Comparison of ENCODE assay signal across 12 mouse cellular contexts in the genomic region with DNA sequence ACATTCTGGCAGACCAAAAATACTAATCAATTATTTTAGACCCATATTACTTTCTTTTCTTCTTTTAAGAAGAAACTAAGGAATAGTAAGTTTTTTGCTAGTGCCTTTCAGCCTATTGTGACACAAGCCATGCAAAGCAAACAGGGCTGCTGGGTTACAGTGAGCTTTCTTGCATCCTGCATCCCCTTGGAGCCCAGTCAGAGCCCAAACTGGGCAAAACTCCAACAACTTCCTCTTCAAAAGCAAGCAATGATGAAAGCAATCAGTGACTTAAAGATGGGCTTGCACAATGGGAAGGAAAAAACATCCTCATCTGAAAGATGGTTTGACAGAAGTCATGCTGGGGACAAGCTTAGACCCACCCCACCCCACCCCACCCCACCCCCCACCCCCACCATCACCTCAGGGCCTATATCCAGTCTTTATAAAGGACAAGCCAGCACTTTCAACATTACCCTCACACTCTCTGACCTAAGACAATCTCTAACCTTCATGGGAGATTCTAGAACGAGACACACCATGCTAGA. TPM values are rescaled to one million over a fixed set of nuclear protein-coding genes. Genes with fewer than 3 reads are reported as not detected.
DNase-seq lines count a peak whose midpoint lies in the region; ATAC-seq lines count a peak whose summit lies in the region.
"Had no signal": no experiment of that assay in that cellular context is flagged by ENCODE, and none has a peak within 500 bp of the region (broad histone marks: within the 10 kb centered on the region; RNA-seq: fewer than 3 reads in every experiment).

No protein-coding gene starts in this region.

- H3K9ac ChIP-seq in midbrain, embryonic 11.5 days (ENCODE audit: low read length): no peak overlapping the region
- no peak overlapping the region for H3K9ac ChIP-seq in midbrain, embryonic 13.5 days (replicated peaks)
- no peak overlapping the region for H3K9ac ChIP-seq in intestine, embryonic 15.5 days
- H3K9ac ChIP-seq: embryonic facial prominence, embryonic 15.5 days; neural tube, embryonic 12.5 days had no signal

- H3K9me3 ChIP-seq in midbrain, embryonic 11.5 days (ENCODE audit: control insufficient read depth, low read length): no peaks in the 10 kb centered on the region
- no peaks in the 10 kb centered on the region for H3K9me3 ChIP-seq in midbrain, embryonic 13.5 days
- H3K9me3 ChIP-seq in intestine, embryonic 15.5 days: no peaks in the 10 kb centered on the region
- H3K9me3 ChIP-seq: embryonic facial prominence, embryonic 15.5 days; neural tube, embryonic 12.5 days had no signal

- H3K27me3 ChIP-seq in midbrain, embryonic 11.5 days (ENCODE audit: control insufficient read depth, insufficient read depth, low read length): no peaks in the 10 kb centered on the region
- no peaks in the 10 kb centered on the region for H3K27me3 ChIP-seq in midbrain, embryonic 13.5 days
- no peaks in the 10 kb centered on the region for H3K27me3 ChIP-seq in intestine, embryonic 15.5 days (replicated peaks)
- H3K27me3 ChIP-seq: CH12.LX; embryonic facial prominence, embryonic 15.5 days; neural tube, embryonic 12.5 days had no signal

- no peaks in the 10 kb centered on the region for H3K4me1 ChIP-seq in midbrain, embryonic 11.5 days (ENCODE audit: control insufficient read depth, insufficient read depth, low read length)
- H3K4me1 ChIP-seq in midbrain, embryonic 13.5 days (replicated peaks): 0 out of 2 replicates have a peak, but pooled peaks cover 9% of the 10 kb centered on the region
- H3K4me1 ChIP-seq in intestine, embryonic 15.5 days (replicated peaks): no peaks in the 10 kb centered on the region
- H3K4me1 ChIP-seq: embryonic facial prominence, embryonic 15.5 days; neural tube, embryonic 12.5 days had no signal

- H3K4me3 ChIP-seq in midbrain, embryonic 11.5 days (ENCODE audit: low read depth, low read length): no peak overlapping the region
- H3K4me3 ChIP-seq in midbrain, embryonic 13.5 days (replicated peaks): no peak overlapping the region
- H3K4me3 ChIP-seq in intestine, embryonic 15.5 days (replicated peaks): no peak overlapping the region
- H3K4me3 ChIP-seq: embryonic facial prominence, embryonic 15.5 days; neural tube, embryonic 12.5 days had no signal

- H3K27ac ChIP-seq in midbrain, embryonic 11.5 days (ENCODE audit: low read depth, low read length): no peak overlapping the region
- no peak overlapping the region for H3K27ac ChIP-seq in midbrain, embryonic 13.5 days
- no peak overlapping the region for H3K27ac ChIP-seq in intestine, embryonic 15.5 days
- H3K27ac ChIP-seq: embryonic facial prominence, embryonic 15.5 days; neural tube, embryonic 12.5 days had no signal

- ATAC-seq in midbrain, embryonic 11.5 days (ENCODE audit: low FRiP score): no peak
- ATAC-seq in midbrain, embryonic 13.5 days: no peak
- no peak for ATAC-seq in intestine, embryonic 15.5 days

- 91% methylated on average over 1 of the region's 1 CpGs for WGBS in midbrain, embryonic 11.5 days
- 81% methylated on average over 1 of the region's 1 CpGs for WGBS in midbrain, embryonic 13.5 days
- 89% methylated on average over 1 of the region's 1 CpGs for WGBS in intestine, embryonic 15.5 days

- intact Hi-C loops in heart, postnatal 25 days (cut with DNase I): loop anchor here (5.0 kb wide), 1 partner anchor 61 kb away; a partner anchor contains a TSS
- intact Hi-C loops in heart, postnatal 36 days (cut with DNase I): loop anchor here (5.0 kb wide), 1 partner anchor 61 kb away; a partner anchor contains a TSS

- DNase-seq in heart, adult 11 months: peak; percentile 93
- DNase-seq in heart, postnatal 25 days (ENCODE audit: low spot score): no peak
- peak; percentile 44 for DNase-seq in midbrain, embryonic 11.5 days (ENCODE audit: low spot score, missing footprints)
- DNase-seq in heart, postnatal 36 days: peak; percentile 11 to 18
- peak; percentile 11 for DNase-seq in skeletal muscle tissue, adult 2 months (ENCODE audit: low read depth, low spot score)
- no peak for DNase-seq in frontal cortex, postnatal 14 days (ENCODE audit: low spot score in 2 of 2)
- DNase-seq: gastrocnemius, postnatal 10 days had no signal

- no peaks in the 10 kb centered on the region for H3K36me3 ChIP-seq in midbrain, embryonic 11.5 days (ENCODE audit: control insufficient read depth, insufficient read depth, low read length)
- H3K36me3 ChIP-seq in midbrain, embryonic 13.5 days: peaks cover 26% of the 10 kb centered on the region
- no peaks in the 10 kb centered on the region for H3K36me3 ChIP-seq in intestine, embryonic 15.5 days

- no peak overlapping the region for H3K4me2 ChIP-seq in midbrain, embryonic 11.5 days
- H3K4me2 ChIP-seq in midbrain, embryonic 13.5 days (replicated peaks): no peak overlapping the region
- no peak overlapping the region for H3K4me2 ChIP-seq in intestine, embryonic 15.5 days (replicated peaks)
- H3K4me2 ChIP-seq: embryonic facial prominence, embryonic 15.5 days; neural tube, embryonic 12.5 days had no signal

RNA-seq across cellular contexts. Expression of a gene that starts 13.3 kb away (rescaled TPM):
- not detected for total RNA-seq in heart, postnatal 25 days (2021)
- polyA plus RNA-seq in midbrain, embryonic 11.5 days (2014; fragmentation: Nextera tagmentation; extraction: Ambion mirVana): 0.08 TPM in 1 of 2 replicates, not detected in the other
- polyA plus RNA-seq in midbrain, embryonic 13.5 days (2015; fragmentation: Nextera tagmentation; extraction: Ambion mirVana): 0.09 and 0.26 TPM in 2 replicates
- not detected for total RNA-seq in heart, postnatal 36 days (2021)
- polyA plus RNA-seq in intestine, embryonic 15.5 days (2015; fragmentation: Nextera tagmentation; extraction: Ambion mirVana): 14.5 and 15.5 TPM in 2 replicates
- total RNA-seq: CH12.LX; gastrocnemius, postnatal 10 days had no signal
- polyA plus RNA-seq: embryonic facial prominence, embryonic 15.5 days; neural tube, embryonic 12.5 days had no signal

Comparison
In these comparisons a context has a peak if more than half of its experiments do, and no peak if none do; other contexts are left out.
1. DNase-seq: peak in heart, adult 11 months (single experiment), midbrain, embryonic 11.5 days (single experiment), heart, postnatal 36 days (2 of 2) and skeletal muscle tissue, adult 2 months (single experiment); none in heart, postnatal 25 days (single experiment) and frontal cortex, postnatal 14 days (0 of 2).
2. RNA of a gene that starts 13.3 kb away (polyA plus RNA-seq): 14.5 to 15.5 TPM in intestine, embryonic 15.5 days; 0.09 to 0.26 TPM in midbrain, embryonic 13.5 days and 0.08 TPM in midbrain, embryonic 11.5 days; every median in the first group is over 10 times any median in the second.